Mouse (Mus musculus) spleen, adult 2 months (tissue): ENCODE results near the gene Nsmce1.

ENCODE experiments used
- CTCF ChIP-seq: fragments of 200-500 bp; IDR thresholded peaks from 2 replicates; pipeline ENCODE4 v1.5.1; 2011; ENCODE audit warnings: mild to moderate bottlenecking, inconsistent platforms; ENCODE audit not compliant: insufficient read depth, insufficient read length, insufficient replicate concordance; ENCODE audit errors: extremely low read depth
- POLR2A ChIP-seq: fragments of 200-500 bp; IDR thresholded peaks from 2 replicates; pipeline ENCODE4 v1.6.1; 2011; ENCODE audit warnings: low read depth, low read length, inconsistent platforms

DNA sequence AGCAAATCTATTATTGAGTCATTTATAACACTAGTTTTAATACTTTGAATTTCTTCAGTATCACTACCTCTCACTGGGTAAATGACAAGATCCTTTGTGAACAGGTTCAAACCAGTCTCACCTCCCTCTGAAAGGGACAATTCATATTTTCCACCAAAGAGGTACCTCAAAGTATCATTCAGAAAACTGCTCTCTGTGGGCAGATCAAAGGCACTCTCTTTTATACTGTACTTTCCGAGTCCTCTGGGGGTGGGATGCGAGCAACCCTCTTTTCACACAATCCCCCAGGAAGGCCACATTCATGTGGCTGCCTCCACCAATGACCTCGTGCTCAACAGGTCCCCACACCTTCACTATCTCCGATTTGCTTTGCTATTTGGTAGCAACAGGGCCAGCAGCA lies 16.9 kb downstream of the Nsmce1 start:
- no peak for TF ChIP-seq CTCF
- no peak for TF ChIP-seq POLR2A
